Mouse (Mus musculus): ENCODE measurements at regions not wholly inside any gene's neighbourhood (a gene's known extent, or its start where the extent isn't known, plus 50 kb on each side); places are given as distances from the start of the nearest gene placed in this dataset.
"Not testable (repeated sequence)": the region's sequence is repeated elsewhere in the genome, so short reads cannot be mapped to it uniquely, and the experiment has no call there.

DNA sequence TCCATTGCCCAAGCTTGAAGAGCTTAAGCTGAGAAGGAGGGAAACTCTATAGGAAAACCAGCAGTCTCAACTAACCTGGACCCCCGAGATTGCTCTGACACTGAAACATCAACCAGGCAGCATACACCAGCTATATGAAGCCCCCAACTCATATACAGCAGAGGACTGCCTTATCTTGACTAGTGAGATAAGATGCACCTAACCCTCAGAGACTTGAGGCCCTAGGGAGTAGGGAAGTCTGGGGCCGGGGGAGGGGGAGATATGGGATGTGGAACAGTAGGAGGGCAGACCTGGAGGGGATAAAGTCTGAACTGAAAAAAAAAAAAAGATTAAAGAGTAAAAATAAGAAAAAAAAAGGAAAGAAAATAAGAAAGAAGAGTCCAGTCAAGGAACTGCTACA lies 540.5 kb upstream of the Pkdcc start:
- no peak for DNase-seq

DNA sequence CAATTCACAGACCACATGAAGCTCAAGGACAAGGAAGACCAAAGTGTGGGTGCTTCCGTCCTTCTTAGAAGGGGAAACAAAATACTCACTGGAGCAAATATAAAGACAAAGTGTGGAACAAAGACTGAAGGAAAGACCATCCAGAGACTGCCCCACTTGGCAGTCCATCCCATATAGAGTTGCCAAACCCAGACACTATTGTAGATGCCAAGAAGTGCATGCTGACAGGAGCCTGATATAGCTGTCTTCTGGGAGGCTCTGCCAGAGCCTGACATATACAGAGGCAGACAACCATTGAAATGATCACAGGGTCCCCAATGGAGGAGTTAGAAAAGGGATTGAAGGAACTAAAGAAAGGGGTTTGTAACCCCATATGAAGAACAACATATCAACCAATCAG lies 548.5 kb upstream of the Pkdcc start:
- DNase-seq, result not testable (repeated sequence)

DNA sequence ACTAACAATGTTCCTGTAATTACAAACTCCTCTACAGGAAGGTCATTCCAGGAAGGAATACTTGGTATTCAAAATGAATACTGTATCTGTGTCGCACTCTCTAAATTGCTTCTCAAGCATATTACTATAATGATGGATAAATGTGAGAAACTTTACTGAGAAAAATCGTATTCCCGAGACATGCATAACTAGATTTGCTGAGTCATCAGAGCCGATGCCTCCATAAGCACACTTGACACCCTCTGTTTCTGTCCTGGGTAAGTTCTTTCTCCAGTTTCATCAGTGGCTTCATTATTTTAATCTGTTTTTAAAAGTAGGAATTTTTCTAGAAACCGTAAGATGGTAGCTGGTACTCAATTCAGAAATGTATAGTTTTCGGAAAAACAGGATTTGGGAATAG lies 550.7 kb upstream of the Pkdcc start:
- no peak for DNase-seq

DNA sequence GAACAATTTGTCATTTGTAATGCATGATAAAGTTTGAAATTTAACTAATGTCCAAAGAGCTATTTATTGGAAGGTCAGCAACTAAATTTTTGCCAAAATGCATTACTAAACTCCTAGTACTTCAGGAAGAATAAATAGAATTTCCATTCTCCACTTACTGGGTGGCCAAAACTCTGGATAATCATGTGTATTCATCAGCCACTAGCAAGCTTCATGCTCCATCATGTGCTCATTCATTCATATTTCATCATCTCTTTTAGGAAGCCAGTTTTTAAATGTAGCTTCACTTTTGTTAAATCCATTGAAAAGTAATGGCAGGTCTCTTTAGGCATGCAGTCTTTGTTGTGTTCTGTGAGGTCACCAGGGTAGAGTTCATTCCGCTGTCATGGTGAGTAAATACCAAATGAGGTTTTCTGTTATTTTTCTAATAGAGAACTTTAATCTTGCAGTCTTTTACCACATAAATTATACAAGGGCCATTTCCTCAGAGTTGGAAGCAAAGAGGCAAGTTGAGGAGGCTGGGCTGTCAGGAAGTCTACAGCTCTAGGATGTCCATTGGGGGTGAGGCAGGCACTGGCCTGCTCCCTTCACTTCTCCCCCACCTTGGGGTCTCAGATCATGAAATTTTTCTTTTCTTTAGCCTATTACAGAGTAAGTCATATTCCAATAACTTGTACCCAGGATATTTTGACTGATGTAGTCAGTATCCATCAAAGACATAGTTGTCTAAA lies 578.5 kb upstream of the Pkdcc start:
- DNase-seq, result no peak

DNA sequence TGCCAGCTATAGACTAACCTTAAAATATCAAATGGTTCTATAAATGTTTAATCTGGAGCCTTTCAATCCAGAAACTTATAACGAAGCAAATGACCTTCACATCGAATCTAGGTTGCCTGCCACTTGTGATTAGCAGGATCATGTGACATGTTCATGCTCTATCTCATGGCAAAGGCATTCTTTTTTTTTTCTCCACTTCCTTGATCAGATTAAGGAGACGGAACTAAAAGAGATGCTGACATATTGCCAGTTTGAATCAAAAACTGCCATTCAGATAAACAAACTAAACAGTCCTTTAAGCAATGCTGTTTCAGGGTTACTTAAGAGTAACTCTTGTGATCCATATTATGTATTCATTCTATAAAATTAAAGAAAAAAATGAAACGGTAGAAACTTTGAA lies 579.2 kb upstream of the Pkdcc start:
- DNase-seq, result no peak

DNA sequence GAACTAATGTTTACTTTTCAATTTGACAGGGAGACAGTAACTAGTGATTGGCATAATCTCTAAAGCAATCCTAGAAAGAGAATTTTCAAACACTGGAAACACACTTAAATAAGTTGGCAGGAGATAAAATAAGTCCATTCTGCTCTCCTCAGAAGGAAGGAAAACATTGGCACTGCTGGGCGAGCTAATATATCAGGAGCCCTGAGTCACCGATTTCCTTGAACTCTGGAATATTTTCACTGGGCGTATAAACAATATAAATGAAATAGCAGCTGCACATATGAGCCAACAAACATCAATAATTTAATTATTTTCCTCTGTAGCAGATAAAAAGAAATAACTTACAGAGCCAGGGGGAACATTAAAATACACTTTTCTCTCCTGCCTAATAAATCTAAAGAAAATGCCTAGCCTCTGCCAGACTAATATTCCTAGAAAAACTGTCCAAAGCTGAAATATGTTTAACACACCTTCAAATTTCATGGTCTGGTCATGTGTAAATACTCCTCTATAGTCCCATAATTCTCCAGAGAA lies 608.4 kb upstream of the Pkdcc start:
- no peak for DNase-seq

DNA sequence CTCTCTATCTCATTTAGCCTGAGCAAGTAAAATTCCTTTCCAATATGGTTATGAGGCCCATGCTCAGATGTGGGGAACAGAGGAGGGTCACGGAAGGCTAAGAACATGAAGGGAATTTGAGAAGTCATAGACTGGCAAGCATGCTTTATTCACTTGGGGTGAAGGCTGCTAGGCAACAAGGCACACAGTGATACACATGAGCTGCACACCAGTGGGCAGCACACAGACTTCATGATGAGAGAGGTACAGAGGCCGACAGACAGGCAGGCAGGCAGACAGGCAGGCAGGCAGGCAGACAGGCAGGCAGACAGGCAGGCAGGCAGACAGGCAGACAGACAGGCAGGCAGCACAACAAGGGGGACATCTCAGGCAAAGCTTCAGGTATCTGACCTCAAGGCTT lies 631.3 kb upstream of the Pkdcc start:
- no peak for DNase-seq

DNA sequence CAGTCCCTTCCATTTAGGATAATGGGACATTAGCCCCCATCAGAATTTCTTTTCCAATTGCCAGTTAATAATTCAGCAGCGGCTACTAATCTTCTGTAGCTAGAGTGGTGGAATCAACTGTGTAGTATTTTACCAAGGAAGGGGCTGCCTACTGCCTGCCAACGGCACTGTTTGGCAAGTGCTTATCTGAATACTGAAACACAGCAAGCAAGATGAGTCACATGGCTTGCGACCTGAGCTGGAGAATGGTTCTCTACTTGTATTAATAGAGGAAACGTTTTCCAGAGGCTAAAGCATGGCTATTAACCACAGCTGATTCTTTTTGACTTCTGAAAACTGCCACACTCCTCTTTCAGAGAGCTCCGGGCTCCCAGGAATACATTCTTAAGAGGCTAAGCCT lies 681.6 kb upstream of the Pkdcc start:
- no peak for DNase-seq

DNA sequence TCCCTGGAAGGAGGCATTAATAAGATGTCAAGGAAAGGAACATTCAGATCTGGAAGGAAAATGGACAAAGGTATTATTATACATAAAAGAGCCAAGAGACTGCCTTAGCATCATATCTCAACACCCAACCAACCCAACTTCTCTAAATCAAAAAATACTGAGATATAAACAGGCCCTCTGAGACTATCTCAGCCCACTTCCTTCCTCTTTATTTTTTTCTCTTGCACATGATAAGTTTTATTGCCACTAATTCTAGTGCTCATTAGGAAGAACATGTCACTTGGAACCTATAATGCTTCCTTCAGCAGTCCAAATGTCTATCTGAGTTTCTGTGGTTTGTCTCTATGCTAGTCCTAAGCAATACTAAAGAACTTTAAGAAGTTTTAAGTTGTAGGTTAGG lies 697.0 kb upstream of the Pkdcc start:
- DNase-seq, result no peak

DNA sequence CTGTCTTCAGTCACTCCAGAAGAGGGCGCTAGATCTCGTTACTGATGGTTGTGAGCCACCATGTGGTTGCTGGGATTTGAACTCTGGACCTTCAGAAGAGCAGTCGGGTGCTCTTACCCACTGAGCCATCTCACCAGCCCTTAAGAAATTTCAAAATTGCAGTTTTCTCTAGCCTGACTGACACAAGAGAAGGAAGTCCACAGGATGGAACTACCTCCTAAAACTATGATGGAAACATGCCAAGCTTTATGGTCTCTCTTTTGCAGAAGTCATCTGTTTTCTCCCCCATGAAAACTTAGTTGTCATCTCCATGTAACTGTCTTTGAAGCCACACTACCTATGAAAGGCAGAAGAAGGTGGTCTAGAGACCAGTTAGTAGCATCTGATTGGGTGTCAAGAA lies 698.2 kb upstream of the Pkdcc start:
- DNase-seq, result no peak

DNA sequence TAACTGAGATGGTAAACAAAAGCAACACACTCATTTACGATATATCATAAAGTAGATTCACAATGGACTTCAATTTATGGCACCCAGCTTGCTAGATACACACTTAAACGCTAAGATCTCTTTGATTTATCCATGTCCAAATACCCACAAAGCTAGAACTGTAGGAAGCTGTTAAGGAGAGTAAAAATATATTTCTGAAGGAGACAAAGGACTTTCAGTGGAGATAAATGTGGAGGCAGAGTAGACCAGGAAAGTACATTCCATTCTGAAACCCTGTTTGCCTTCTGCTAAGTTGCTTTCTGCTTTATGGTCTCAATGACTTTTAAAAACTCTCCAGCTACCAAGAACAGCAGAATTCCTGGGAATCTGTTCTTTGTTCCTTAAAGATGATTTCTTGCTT lies 701.3 kb upstream of the Pkdcc start:
- no peak for DNase-seq

DNA sequence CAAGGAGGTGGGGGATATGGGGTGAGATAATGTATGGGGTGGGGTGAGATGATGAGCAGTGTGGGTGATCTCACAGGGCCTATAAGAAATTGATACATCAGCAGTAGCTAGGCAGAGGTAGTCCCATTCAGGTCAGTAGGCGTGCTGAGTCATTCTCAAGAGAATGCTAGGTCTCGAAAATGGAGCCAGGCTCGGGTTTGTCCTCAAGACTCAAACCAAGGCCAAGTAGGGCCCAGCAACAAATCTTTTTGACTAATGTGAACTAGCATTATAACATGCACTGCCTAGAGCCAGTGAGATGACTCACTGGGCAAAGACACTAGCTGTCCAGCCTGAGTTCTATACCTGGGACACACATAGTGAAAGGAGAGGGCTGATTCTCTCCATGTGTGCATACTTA lies 710.8 kb upstream of the Pkdcc start:
- DNase-seq, result no peak

DNA sequence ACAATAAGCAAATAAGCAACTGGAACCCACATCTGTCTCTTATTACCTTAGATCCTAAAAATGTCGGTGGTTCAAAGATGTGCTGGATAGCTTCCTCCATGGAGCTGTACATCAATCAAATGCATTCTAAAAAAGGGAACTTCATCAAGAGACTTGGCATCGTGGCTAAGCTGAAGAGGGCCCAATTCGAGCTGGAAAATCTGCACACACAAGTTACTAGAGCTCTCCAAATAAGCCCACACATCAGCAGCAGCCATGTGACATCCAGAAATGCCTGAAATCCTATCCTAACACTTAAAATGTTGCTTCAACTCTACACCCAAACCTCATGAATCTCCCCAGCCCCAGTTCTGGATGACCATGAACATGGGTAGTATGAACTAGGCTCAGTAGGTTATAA lies 729.5 kb upstream of the Pkdcc start:
- no peak for DNase-seq

DNA sequence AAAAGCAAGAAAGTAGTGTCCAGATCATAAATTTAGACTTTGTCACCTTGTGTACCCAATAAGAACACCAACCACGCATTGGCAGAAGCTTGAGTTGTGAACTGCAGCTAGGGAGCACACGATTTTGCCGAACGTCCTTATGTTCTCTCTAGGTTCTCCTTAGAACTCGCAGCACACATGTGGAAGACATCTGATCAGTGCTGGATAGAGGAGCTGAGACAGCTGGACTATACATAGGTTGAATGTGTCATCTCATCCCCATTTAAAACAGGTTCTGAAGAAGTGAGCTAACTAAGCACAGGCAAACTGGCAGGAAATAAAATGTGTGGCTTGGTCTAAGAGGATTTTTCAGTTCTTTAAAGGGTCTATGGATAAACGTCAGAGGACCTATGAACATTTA lies 730.5 kb upstream of the Pkdcc start:
- no peak for DNase-seq

DNA sequence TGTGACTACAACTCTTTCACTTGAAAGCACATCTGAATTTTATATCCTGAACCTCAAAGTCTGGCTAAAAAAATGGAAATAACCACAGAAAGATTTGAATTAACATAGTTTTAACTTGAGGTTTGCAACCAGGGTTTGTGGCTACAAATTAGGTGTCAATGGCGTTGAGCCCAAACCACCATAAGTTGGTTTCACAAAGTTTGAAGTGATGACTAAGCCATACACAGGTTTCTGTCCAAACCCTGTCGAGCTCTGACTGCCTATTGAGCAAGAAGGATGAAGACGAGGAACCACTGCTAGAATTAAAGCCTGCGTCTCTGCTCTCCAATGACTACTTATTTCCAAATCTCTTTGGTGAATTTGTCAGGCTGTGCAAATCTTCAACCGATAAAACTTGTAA lies 719.8 kb upstream of the Slc8a1 start:
- peak in 1 of 2 experiments; percentile 0 for DNase-seq

DNA sequence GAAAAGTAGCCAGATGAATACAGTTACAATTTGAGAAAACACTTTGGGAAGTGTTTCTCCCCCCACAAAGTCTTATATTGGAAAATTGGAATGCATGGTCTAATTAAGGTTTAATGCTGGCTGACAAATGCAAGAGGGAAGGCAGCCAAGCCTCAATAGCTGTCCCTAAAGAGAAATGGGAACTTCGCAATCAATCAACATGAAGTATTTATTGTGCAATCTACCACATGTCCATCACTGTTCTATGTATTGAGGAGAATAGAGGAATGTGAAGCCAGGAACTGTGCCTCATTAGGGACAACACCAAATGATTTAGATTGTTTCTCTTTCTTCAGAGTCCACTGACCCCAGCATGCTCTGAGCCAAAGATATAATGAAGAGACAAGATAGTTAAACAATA lies 715.7 kb upstream of the Slc8a1 start:
- no peak for DNase-seq

DNA sequence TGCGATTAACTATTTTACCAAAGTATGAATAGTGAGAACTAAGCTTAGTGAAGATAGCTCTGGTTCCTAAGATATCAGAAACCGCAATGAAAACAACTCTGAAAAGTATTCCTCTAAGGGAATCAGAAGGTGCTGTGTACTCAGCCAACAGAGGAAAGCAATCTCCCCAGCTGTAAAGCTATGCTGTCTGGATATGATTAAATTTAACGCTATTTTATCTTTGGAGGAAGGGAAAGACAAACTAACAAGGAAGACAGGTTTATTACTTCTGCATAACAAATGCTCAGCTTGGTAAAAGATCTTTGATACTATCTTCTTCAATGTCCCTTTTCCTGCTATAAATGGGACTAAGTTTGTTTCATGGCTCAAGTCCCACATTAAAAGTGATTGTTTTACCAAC lies 700.9 kb upstream of the Slc8a1 start:
- DNase-seq, result no peak

DNA sequence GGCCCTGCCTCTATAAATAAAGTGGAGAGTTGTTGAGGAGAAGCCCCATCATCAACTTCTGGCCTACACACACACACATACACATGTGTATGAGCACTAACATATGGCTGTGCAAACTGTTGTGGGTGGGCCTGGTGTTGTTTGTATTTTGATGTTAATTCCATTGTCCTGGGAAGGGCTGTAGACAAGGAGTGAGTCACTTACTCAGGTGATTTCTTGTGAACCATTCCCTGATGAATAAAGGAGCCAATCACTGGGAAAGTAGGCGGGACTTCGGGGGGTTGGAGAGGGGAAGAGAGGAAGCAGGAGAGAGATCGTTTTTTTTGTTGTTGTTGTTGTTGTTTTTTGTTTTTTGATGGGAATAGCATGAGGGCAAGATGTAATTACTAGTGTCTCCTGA lies 699.0 kb upstream of the Slc8a1 start:
- DNase-seq, result no peak

DNA sequence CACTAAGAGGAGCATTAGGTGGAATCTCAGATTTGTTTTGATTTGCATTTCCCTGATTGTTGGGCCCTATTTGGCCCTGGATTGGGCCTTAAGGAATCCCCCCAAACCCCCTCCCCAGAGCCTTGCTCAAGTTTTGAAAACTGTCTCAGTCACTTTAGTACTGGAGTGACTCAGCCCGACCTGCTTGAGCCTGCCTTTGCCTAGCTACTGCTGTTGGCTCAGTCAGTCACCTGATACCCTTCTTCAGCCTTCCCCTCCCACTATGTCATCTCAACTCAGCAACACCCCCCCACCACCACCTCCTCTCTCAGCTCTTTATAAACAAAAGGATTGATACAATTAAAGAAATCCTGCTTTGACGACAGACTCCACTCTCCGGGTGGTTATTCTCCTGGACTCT lies 694.5 kb upstream of the Slc8a1 start:
- DNase-seq, result peak in 1 of 2 experiments; percentile 0

DNA sequence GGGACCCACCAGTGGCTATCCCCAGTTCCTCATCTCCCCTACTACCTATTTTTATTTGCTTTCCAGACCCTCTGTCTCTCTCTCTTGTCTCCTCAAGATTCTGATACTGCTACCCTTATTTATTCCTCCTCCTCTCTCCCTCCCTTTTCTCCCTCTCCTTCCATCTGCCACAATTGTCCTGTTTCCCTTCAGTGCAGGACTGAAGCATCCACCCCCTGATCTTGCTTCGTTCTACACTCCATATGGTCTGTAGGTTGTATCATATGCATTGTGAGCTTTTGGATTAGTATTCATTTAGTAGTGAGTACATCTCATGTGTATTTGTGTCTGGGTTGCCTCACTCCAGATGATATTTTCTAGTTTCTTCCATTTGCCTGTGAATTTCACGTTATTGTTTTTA lies 670.1 kb upstream of the Slc8a1 start:
- DNase-seq, result no peak

DNA sequence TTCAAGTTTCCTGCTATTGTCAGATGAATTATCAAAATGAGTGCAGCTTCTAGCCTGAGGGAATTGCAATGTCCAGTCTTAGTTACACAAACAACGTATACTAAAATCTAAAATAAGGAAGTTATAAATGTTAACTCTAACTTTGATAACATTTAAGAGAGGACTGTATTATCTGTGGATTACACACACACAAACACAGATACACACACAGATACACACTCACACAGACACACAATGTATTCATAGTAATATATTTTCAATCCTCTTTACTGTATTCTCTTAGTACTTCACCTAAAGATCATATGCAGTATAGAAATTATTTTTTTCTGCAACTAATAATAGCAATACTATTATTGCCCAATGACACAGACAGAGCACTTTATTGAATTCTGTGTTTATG lies 661.2 kb upstream of the Slc8a1 start:
- no peak for DNase-seq

DNA sequence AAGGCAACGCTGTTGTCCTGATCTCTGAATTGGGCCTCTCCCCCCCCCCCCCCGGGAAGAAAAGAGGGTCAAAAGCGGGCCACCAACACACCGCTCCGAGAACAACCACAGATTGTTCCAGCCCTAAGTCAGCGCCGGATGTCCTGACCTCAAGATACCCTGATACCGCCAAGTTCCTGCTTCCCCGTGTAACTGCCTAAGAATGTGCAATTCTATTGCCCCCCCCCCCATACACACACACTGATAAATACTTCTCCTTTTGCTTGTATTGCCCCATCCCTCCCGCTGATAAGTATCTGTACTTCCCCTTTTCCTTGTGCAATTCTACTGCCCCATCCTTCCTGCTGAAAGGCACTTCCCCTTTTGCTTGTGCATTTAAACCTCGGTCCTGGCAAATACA lies 641.2 kb upstream of the Slc8a1 start:
- DNase-seq, result not testable (repeated sequence)

DNA sequence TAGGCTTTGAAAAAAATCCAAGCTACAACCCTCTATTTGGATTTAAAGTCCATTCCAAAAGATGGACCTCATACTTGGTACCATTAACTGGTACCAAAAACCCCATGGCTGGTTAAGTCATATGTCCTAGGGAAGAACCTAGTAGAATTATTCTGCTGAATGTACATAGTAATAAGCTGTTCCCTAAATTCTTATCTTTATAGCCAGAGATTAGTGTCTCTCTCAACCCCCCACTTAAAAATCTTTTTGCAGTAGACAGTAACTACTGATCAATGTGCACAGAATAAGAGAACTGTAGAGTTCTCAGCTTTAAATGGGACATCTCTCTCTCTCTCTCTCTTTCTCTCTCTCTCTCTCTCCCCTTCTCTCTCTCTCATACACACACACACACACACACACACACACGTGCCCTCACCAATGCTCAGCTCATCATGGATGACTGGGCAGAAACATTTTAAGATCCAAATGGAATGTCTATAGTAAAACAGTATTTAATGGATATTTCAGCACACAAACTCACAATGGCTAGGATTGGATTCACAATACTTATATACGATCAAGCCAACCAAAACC lies 640.2 kb upstream of the Slc8a1 start:
- no peak for DNase-seq

DNA sequence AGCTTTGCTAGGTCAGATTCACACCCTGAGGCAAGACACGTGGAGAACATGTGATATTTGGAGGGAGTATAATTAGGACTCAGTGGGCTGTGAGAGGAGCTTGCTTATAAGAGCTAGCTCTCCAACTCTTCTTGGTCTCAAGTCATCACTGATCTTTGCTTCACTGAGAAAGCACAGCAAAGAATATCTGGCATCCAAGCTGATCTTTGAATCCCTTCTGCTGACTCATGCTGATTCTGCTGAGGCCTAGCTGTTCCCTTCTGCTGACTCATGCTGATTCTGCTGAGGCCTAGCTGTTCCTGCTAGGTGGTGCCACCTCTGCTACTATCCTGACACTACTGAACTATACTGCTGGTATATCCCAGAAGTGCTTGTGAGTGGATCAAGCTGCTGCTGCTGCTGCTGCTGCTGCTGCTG lies 639.0 kb upstream of the Slc8a1 start:
- DNase-seq, result no peak

DNA sequence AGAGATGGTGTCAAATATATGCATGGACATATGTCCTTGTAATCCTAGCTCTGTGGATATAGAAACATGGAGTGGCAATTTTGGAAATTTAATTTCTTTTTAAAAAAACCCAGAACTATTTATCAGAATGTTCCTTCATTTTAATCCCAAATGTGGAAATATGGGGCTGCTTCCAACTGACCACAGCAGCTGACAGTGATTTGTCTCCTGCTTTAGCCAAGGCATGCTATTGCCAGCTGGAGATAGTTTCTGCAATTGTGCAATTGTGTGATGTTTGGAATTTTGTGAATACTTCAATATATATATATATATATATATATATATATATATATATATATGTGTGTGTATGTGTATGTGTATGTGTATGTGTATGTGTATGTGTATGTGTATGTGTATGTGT lies 629.7 kb upstream of the Slc8a1 start:
- DNase-seq, result no peak

Measured in lung, adult 18-20 months (tissue).